Mouse (Mus musculus) small intestine, adult 2 months (tissue): ENCODE measurements around the gene Wdr48. TPM values are rescaled to one million over a fixed set of nuclear protein-coding genes. Genes with fewer than 3 reads are reported as not detected.

ENCODE experiments used
- H3K27ac ChIP-seq: fragments of 200-500 bp; 2 replicates; pipeline ENCODE4 v1.5.1; 2012; ENCODE audit warnings: low read depth, low read length, control low read depth, inconsistent platforms; ENCODE audit not compliant: insufficient read depth
- H3K27me3 ChIP-seq: fragments of 200-500 bp; 2 replicates; pipeline ENCODE4 v1.6.1; 2012; ENCODE audit warnings: mild to moderate bottlenecking, moderate library complexity, low read length, inconsistent platforms; ENCODE audit not compliant: control insufficient read depth, insufficient read depth
- H3K36me3 ChIP-seq: fragments of 200-500 bp; 2 replicates; pipeline ENCODE4 v1.6.1; 2012; ENCODE audit warnings: mild to moderate bottlenecking, low read length, control low read depth, inconsistent platforms; ENCODE audit not compliant: control insufficient read depth, insufficient read depth
- H3K4me1 ChIP-seq: fragments of 200-500 bp; 2 replicates; pipeline ENCODE4 v1.6.1; 2012; ENCODE audit warnings: low read length, inconsistent platforms, mixed read lengths; ENCODE audit not compliant: control insufficient read depth, insufficient read depth, insufficient read length
- H3K4me3 ChIP-seq: fragments of 200-500 bp; 2 replicates; pipeline ENCODE4 v1.5.1; 2012; ENCODE audit warnings: low read depth, mild to moderate bottlenecking, control low read depth, inconsistent platforms, low read length, moderate library complexity
- CTCF ChIP-seq: fragments of 200-500 bp; IDR thresholded peaks from 2 replicates; pipeline ENCODE4 v1.5.1; 2012; ENCODE audit warnings: low read depth, mild to moderate bottlenecking, control low read depth, inconsistent platforms, low read length, moderate library complexity, mixed read lengths; ENCODE audit not compliant: insufficient replicate concordance, insufficient read length; ENCODE audit errors: extremely low read depth
- POLR2A ChIP-seq: fragments of 200-500 bp; IDR thresholded peaks from 2 replicates; pipeline ENCODE4 v1.6.1; 2012; ENCODE audit warnings: low read depth, mild to moderate bottlenecking, control low read depth, inconsistent platforms, low read length, moderate library complexity
- WGBS: fragments of 180-500 bp; shearing (Covaris S2); methylation state at CpG from one replicate; pipeline ENCODE4 v1.1.7; 2018; 5-methylcytosine and 5-hydroxymethylcytosine counted together
- polyA plus RNA-seq: library from polyadenylated mRNA; depleted of rRNA; stranded (reverse); fragments of >200 nt; gene quantifications from 2 replicates; pipeline ENCODE4 v1.2.3, GENCODE M21; 2012

The Wdr48 gene
- polyA plus RNA-seq, 1 experiment, result 15.5 TPM

DNA sequence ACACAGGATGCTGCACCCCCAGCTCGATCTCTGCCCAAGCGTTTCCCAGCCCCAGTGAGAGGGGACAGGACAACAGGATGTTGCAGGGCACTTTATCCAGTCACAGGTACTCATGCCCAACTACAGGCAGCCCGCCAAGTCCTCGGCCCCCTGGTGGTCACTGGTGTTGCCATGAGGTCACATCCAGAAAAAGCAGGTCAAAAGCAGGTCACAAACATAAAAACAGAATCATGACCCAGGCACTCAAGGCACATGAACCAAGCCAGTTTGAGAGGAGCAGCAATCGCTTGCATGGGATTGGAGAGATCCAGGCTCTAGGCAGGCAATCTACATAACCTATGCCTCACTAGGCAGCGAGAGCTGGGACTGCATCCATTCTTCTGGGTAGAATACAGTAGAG lies 75.5 kb downstream of the Wdr48 start:
- Histone ChIP-seq H3K36me3 (peaks cover 29% of the 10 kb centered on the region), H3K4me1 (0 out of 2 replicates have a peak, but pooled peaks cover 2% of the 10 kb centered on the region), H3K27me3 (no peaks in the 10 kb centered on the region), H3K4me3 (no peak overlapping the region), H3K27ac (no peak overlapping the region)
- TF ChIP-seq CTCF, result peak; percentile 39; the same call in 1 of the 2 replicates
- no peak for TF ChIP-seq POLR2A
- WGBS, result 59% methylated on average over 6 of the region's 6 CpGs

DNA sequence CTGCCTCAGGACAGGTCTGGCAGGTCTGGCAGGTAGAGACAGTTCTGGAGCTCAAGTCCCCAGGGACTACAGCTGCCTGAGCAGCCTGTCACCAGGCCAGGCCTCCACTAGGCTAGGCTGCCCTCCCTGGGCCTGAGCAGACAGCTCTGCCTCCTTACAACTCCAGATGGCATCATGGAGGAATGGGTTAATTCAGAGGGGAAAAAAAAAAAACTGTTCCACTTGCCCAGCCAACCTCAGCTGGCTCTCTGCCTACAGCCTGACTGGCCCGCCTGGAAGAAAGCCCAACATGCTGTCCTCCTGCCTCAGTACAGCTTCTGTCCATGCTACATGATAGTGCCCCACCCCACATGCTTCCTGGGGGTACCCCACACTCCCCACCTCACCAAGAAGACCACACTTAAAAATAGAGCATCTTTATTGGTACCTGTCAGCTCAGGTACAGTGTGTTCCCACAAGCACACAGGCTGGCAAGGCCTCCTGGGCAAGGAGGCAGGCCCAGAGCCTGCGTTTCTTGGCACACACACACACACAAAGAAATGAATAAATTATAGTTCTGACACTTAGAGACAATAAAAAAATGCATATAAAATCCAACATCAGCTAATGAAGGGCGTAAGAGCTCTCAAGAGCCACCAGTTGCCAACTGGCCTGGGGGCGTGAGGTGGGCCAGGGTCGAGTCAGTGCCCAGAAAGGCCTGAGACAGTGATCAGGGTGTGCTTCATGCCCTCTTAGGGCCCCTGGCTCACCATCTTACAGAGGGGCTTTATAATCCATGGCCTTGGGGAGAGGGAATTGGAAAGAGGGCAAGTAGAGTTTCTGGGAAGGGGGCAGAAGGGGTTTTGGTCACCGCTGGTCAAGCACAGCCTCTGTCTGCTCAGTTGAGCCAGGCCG lies 76.3 kb downstream of the Wdr48 start:
- H3K27me3 ChIP-seq, result no peaks in the 10 kb centered on the region
- 76% methylated on average over 7 of the region's 7 CpGs for WGBS
- H3K4me1 ChIP-seq, result 0 out of 2 replicates have a peak, but pooled peaks cover 2% of the 10 kb centered on the region
- H3K27ac ChIP-seq, result no peak overlapping the region
- H3K36me3 ChIP-seq, result peaks cover 29% of the 10 kb centered on the region
- TF ChIP-seq POLR2A (no peak), CTCF (no peak)
- H3K4me3 ChIP-seq, result no peak overlapping the region

- no peak for TF ChIP-seq CTCF
- no peak for TF ChIP-seq POLR2A
- Histone ChIP-seq H3K27ac (no peak overlapping the region), H3K36me3 (peaks cover 29% of the 10 kb centered on the region), H3K4me3 (no peak overlapping the region), H3K27me3 (no peaks in the 10 kb centered on the region), H3K4me1 (peaks cover 3% of the 10 kb centered on the region; the same call in 1 of the 2 replicates)
- WGBS, result 95% methylated on average over 10 of the region's 10 CpGs
Measured at GRCm38 (mm10) chr9:119972166-119972565, 77.5 kb downstream of the Wdr48 start.

GRCm38 (mm10) chr9:119972582-119972981 lies 77.9 kb downstream of the Wdr48 start:
- WGBS, result 90% methylated on average over 12 of the region's 12 CpGs
- Histone ChIP-seq H3K27me3 (no peaks in the 10 kb centered on the region), H3K4me1 (peaks cover 7% of the 10 kb centered on the region; the same call in 1 of the 2 replicates), H3K4me3 (no peak overlapping the region), H3K27ac (no peak overlapping the region), H3K36me3 (peaks cover 29% of the 10 kb centered on the region)
- TF ChIP-seq POLR2A (no peak), CTCF (no peak)

- Histone ChIP-seq H3K4me1 (peaks cover 9% of the 10 kb centered on the region; the same call in 1 of the 2 replicates), H3K4me3 (no peak overlapping the region), H3K36me3 (peaks cover 29% of the 10 kb centered on the region), H3K27me3 (no peaks in the 10 kb centered on the region), H3K27ac (no peak overlapping the region)
- no peak for TF ChIP-seq CTCF
- no peak for TF ChIP-seq POLR2A
- WGBS, result 87% methylated on average over 23 of the region's 23 CpGs
Measured at GRCm38 (mm10) chr9:119973281-119973680, 78.6 kb downstream of the Wdr48 start.

DNA sequence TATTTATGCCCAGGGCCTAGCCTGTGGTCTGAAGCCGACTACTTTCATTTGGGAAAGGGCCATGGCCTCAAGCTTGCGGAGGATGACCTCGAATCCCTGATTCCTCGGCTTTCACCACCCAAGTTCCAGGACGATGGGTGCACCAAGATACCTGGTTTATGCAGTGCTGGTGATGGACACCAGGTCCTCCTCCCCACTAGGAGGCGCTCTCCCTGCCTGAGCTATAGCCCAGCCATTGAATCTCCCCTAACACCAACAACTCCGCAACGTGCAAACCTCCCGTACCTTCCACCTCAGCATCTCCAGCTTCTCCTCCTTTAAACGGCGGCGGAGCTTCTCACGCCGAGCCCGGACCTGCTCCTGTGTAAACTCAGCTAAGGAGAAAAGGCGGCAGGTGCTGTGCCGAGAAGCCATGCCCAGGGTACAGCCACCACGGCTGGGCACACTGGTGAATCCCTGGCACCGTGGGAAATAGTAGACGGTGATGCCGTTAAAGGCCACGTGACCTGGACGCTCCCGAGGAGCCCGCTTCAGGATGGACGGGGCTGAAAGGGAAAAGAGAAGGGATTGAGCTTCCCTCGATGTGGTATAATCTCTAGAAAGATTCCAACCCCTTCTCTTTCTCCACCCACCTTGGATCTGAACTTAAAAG lies 79.3 kb downstream of the Wdr48 start:
- Histone ChIP-seq H3K36me3 (peaks cover 29% of the 10 kb centered on the region), H3K4me3 (no peak overlapping the region), H3K27ac (no peak overlapping the region), H3K4me1 (peaks cover 9% of the 10 kb centered on the region; the same call in 1 of the 2 replicates), H3K27me3 (no peaks in the 10 kb centered on the region)
- TF ChIP-seq CTCF, result peak; percentile 50; the same call in 1 of the 2 replicates
- TF ChIP-seq POLR2A, result no peak
- WGBS, result 93% methylated on average over 27 of the region's 27 CpGs

- Histone ChIP-seq H3K27me3 (no peaks in the 10 kb centered on the region), H3K36me3 (peaks cover 29% of the 10 kb centered on the region), H3K4me3 (no peak overlapping the region), H3K27ac (no peak overlapping the region), H3K4me1 (peaks cover 9% of the 10 kb centered on the region; the same call in 1 of the 2 replicates)
- TF ChIP-seq CTCF (peak; percentile 25; the same call in 1 of the 2 replicates), POLR2A (no peak)
- WGBS, result 82% methylated on average over 5 of the region's 5 CpGs
Measured at GRCm38 (mm10) chr9:119974609-119975008, 79.9 kb downstream of the Wdr48 start.
